Mouse (Mus musculus) adrenal gland, postnatal 25 days (tissue): ENCODE measurements around the gene Cfap46. TPM values are rescaled to one million over a fixed set of nuclear protein-coding genes. Genes with fewer than 3 reads are reported as not detected.

ENCODE experiments used
- DNase-seq: peaks from one replicate; pipeline ENCODE4 v3.0.0; 2021; ENCODE audit warnings: mixed read lengths
- long read RNA-seq: library from polyadenylated mRNA; stranded (forward); transcript quantifications from one replicate; pipeline ENCODE4 v2.0.0, GENCODE M21; 2021
- total RNA-seq: library from RNA; stranded (reverse); gene quantifications from 2 replicates; pipeline ENCODE4 v1.2.3, GENCODE M21; 2021

Cfap46 gene
- 0.43 and 1.0 TPM in 2 replicates for total RNA-seq
- long read RNA-seq, partial matches to known transcripts, result 0 of 2 reads
- long read RNA-seq, other reads (novel, unspliced or antisense), result 2 of 2 reads

DNA sequence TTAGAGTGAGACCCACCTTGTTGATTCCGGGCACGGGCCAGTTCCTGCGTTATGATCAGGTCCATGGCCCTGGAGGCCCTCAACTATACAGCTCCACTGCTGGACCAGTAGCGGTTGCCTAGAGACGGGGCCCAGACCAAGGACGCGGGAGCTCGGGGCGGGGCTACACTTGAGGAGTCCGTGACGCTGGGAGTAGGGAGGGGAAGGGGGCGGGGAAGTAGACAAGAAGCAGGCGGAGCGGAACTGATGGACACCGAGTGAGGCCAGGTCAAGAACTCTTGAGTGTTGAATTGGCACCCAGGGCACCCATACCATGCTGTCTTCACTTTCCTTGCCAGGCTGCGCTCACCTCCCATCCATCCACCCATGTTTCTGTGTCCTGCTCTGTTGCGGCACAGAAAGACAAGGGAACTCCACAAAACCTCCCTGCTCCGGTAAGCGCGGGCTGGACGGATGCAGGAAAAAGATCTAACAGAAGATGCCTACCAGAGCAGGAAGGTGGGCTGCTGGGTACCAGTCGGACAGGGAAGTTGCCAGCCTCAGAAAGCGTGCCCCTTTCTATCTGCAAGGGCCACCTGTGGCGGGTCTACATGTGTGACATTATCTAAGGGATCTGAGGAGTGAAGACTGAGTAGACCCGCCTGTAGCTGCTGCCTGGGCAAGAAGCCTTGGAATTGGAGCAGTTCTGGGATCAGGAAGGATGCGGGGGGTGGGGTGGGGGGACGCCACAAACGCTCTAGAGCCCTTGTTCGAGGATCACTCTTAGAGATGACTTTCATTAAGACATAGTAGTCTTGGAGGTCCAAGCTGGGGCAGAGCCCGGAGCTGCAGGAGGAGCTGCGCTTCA, at the start of gene Cfap46:
Cfap46 (minus strand) TSS at position 112 of the 847 bp plus-strand sequence.
- peak; percentile 91 for DNase-seq

GRCm38 (mm10) chr7:139731276-139731696, 47.7 kb upstream of the Cfap46 start:
- no peak for DNase-seq

GRCm38 (mm10) chr7:139727072-139727471, 43.5 kb upstream of the Cfap46 start:
- no peak for DNase-seq

GRCm38 (mm10) chr7:139725641-139726040, 42.0 kb upstream of the Cfap46 start:
- no peak for DNase-seq

- DNase-seq, result no peak
Observed at GRCm38 (mm10) chr7:139723986-139724385, 40.4 kb upstream of the Cfap46 start.

DNA sequence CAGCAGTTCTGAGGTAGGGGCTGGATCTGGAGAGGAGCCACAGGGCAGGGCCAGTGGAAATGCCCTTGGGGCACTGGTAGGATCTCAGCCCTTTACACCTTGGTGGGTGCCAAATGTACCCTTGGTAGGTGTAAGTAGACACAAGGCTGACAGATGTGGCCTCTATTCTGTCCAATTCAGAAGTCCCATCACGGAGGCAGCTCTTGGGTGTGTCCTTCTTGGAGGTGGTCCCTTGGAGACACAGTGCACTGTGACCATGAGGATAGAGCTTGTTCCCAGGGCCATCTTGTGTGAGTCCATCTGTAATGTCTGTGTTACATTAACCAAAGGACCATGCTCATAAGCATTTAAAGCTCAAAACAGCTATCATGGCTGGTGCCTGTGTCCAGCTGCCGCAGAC, 37.6 kb upstream of the Cfap46 start:
- DNase-seq, result no peak

DNA sequence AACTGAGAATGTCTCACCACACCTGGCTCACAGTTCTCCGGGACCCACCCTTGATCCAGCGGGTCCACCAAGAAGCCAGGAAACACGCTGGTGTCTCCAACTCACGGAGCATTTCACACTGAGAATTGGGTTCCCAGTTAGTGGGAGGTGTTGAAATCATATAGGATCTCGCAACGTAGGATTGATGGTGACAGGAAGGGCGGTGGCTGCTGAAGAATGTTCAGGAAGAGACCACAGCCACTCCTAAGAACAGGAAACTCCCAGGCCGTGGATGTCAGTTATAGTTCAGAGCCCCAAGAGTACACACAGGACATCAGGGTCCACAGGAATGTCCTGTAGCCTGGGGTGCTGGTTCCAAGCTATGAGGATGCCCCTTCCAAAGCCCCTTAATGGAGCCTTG, 34.2 kb upstream of the Cfap46 start:
- DNase-seq, result no peak

DNA sequence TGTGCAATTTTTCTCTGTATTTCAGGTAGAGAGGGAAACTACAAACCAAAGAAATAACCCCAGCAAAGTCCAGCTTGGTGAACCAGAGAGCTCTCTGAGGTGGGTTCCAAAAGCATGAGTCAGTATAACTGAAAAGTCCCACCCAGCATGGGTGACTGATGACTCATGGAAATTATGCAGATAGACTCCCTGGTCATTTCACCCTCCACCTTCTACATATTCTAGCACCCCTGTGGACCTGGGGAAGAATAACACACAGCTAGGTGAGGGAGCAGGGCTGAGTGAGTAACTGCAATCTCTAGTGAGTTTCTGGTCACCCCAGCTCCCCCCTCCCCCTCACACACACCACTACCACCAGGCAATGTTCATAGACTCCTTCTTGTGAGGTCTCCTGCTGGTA, 28.2 kb upstream of the Cfap46 start:
- no peak for DNase-seq

- no peak for DNase-seq
Observed at GRCm38 (mm10) chr7:139706411-139707120, 22.9 kb upstream of the Cfap46 start.

DNA sequence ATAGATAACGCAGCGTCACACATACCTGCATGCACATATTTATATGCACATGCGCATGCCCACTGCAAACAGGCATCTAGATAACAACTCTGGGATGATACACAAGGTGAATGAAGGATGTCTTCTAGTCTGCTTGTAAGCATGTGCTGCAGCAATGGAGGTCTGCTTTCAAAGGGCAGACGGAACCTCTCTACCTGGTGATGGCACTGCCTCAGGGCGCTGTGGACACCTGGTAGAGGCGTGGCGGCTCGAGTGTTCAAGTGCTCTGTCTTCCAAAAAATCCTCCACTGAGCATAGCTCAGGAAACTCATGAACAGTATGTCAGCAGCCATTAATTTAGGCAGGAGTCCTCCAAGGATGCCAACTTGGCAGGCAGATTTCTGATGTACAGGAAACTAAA, 22.2 kb upstream of the Cfap46 start:
- no peak for DNase-seq

DNA sequence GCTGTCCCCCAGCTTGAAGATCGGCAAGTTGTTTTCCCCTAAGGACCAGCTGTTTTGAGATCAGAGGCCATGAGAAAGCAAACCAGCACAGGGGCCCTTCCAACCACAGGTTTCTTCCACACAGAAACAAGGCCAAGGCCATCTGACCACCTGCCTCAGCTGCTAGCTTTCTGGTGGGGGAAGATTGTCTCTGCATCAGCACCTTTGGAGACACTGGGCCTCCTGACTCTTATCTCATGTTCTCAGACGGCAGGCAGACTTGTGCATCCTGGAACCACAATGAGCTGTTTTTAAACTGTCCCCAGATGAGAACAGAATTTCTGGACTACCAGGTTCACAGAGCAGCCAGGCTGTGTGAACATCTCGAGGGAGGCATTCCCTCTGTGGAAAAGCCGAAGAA, 21.5 kb upstream of the Cfap46 start:
- DNase-seq, result no peak

DNA sequence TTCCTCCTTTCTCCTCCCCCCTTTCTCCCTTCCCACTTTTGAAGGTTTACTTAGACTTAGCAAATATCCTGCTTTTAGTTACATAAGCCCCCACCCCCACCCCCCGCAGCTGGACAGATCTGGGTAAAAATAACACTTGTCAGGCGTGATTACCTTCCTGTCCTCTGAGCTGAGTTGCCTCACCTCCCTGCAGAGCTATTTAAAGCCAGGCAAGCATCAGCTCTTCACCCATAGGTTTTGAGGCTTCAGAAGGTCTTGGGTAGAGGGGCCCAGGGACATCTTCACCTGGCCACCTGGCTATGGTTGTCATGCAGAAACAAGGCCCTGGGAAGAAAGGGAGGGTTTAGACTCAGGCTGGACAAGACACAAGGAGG, 20.2 kb upstream of the Cfap46 start:
- DNase-seq, result no peak

DNA sequence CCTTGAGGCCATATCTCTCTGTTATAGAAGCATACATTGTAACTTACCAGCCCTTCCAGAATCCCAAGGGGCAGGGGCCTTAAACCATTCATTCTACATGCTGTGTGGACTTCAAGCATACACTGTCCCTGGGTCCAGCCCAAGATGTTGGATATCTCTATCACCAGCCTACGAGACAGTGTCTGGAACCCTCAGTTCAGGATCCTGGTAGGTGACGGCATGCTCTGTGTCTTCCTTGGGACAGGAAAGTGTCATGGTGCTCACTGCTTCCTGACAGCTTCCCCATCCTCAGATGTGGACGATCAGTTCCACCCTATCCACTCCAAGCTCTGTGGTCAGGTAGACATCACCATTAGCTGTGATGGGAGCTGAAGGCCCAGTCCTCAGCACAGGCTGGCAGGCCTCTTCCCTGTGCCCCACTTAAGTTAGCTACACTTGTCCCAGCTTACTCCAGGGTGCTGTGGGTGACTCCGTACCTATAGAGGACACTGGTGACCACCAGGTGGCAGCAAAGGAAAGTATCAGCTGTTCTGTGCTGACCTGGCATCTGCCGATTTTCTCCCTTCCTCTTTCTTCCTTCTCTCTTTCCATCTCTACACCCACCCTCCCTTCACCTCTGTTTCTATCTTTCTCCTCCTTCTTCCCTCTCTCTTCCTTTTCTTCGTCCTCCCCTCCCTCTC, 19.7 kb upstream of the Cfap46 start:
- DNase-seq, result peak; percentile 83

DNA sequence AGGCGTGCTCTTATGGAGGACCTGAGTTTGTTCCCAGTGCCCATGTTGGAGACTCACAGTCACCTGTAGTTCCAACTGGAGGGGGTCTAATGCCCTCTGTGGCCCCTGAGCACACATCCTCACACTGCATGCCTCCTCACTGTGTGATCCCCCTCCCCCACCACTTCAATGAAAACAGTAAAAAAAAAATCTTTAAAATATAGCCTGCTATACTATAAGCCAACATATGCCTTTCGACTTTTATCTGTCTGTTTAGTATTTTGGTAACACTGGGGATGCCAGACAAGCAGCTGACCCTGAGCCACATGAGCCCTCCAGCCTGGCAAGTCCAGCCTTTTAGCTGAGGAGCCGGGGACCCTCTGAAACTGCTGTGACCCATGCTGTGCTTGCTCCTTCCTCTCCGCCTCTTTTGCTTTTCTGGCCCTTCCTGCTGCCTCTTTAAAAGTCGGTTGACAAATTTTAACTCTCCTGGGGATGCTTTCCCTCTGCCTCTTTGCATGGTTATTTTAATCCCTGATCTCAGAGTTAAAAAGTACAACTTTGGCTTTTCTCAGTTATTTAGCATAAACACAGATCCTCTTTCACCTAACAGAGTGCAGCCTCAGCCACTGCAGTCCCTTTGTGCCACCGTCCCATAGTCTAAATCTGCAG, 18.2 kb upstream of the Cfap46 start:
- no peak for DNase-seq

DNA sequence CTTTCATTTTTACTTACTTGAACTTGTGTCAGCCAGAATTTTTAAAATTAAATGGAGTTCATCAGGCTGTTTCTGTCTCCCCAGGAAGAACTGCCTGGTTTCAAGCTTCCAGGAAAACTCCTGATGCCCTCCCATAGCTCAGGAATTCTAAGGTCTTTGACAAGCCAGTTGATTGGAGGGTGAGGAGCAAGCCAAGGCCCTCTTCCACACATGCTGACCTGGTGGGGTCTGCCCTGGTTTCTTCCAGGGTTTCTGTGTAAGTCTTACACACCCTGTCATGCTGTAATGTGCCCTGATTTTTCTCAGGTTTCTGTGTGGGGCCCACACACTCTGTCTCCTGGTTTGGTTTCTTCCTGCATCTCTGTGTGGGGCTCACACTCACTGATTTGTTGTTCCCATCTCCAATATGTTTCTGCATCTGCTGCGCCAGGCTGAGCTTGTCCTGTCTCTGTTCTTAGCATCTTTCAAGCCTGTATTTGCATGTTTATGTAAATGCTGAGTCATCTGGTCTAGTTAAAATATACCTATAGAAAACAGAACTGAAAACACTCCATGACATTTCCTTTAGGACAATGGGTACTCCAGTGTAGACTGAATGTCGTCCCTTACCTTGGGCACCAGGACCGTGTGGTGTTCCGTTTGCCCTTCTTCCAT, 9.2 kb upstream of the Cfap46 start:
- no peak for DNase-seq

GRCm38 (mm10) chr7:139692211-139692610, 8.6 kb upstream of the Cfap46 start:
- DNase-seq, result no peak

DNA sequence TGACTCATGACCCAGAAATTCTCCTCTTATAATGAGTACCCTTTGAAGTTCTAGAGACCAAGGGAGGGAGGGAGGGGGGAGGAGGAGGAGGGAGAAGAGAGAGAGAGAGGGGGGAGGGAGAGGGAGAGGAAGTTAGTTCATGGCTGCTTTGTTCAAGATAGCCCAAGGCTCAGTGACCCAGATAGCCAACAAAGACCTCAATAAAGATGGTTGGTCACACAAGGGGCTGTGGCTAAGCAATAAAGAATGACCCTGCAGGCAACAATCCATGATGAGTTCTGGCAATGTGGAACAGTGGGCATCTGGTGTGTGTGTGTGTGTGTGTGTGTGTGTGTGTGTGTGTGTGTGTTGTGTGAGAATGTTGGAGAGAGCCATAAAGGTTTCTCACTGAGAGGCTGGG, 1.7 kb upstream of the Cfap46 start:
- no peak for DNase-seq

GRCm38 (mm10) chr7:139684553-139684929, 924 bp upstream of the Cfap46 start:
- DNase-seq, result peak; percentile 90

DNA sequence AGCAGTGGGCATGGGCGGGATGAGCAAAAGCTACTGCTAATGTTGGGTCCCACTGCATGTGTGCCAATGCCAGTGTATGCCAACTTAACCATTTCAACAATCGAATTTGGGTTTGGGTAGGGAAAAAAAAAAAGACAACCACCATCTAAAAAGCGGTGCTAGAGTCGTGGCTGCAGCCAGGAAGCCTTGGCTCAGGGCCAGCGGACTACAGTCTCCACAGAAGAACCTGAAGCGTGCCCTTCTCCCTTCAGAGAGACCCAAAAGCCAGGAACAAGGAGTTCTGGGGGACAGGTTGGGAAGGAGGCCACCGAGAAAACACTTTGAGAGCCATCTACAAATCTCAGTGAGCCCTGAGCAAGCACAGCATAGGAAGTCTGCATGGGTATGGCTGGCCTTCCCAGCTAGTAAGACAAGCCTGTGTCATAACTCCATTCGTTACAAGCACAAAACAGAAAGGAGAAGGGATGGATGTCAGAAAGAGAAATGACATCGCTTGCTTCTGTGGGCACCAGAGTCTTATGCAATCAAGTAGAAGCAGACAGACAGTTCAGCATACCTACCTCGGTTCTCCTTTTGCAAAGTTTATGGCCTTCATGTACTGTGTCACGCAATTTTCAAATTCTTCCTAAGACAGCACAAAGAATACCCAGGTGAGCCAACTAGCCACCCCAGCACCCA, 1.6 kb downstream of the Cfap46 start:
- DNase-seq, result peak; percentile 24

- DNase-seq, result no peak
Observed at GRCm38 (mm10) chr7:139676433-139676832, 7.2 kb downstream of the Cfap46 start.

- DNase-seq, result no peak
Observed at GRCm38 (mm10) chr7:139666871-139667270, 16.7 kb downstream of the Cfap46 start.
